Mouse (Mus musculus): ENCODE measurements at regions not wholly inside any gene's neighbourhood (a gene's known extent, or its start where the extent isn't known, plus 50 kb on each side); places are given as distances from the start of the nearest gene placed in this dataset.
A peak's percentile ranks its signal among the peaks of the same experiment; 100 is the strongest.

DNA sequence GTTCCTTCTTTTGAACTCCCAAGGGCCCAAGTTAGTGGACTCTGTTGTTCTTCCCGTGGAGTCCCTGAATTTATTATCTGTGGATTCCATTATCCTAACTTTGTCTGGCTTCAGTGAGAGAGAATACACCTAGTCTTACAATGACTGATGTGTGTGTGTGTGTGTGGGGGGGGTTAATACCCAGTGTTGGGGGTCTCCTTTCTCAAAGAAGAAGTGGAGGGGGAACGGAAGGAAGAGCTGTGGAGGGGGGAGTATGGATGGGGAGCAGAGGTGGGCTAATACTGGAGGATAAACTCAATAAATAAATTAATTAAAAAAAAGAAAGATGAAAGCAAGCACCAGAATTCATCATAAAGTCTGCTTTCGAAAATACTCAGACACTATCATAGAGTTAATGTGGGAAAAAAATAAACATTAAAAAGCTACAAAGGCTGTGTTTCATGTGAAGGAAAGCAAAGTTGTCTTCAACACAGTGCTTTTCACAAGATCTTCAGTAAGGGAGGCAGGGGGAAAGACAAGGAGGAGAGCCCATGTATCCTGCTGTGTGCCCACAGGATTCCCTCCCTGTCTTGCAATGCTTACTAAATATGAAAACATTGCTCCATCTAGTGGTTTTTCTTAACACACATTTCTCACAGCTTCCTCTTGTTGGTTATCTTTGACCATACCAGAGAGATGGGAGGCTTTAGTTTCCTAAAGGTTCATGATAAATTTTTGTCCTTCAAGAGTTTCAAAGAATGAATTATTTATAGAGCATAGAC is 173.4 kb upstream of the A1bg start:
- peak in 1 of 2 experiments; percentile 47 for DNase-seq (ENCODE audit: low spot score in 2 of 2)

- no peak for DNase-seq (ENCODE audit: low spot score in 2 of 2)
Observed at GRCm38 (mm10) chr15:61055017-61055609, 132.3 kb upstream of the A1bg start.

- DNase-seq (ENCODE audit: low spot score in 2 of 2): no peak
Observed at GRCm38 (mm10) chr15:61051363-61051762, 128.6 kb upstream of the A1bg start.

GRCm38 (mm10) chr15:61009509-61009908 is 86.7 kb upstream of the A1bg start:
- DNase-seq (ENCODE audit: low spot score in 2 of 2): no peak

DNA sequence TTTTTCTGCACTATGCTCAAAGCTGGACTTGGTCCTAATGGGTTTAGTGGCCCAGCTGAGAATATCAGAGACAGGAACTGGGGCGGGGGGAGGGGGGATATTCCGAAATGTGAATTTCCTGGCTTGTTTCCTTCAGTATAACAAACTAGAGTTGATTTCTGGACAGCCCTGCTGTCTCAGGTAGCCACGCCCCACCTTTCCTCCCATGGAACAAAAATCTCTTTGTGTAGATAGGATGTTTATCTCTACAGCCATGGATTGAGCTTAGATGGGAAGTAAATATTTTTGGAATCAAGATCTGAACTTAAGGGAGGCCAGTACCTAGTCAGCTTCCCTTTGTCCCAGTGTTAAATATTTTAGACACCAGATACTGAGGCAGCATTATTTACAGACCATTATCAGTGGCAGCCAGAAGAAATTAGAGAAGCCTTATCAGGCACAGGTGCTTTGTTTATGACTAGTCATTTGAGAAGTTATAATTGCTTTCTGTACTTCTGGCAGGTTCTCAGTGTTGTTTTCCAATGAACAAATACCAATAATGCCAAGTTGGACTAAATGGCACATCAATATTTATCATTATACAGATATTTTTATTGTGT is 84.7 kb upstream of the A1bg start:
- no peak for DNase-seq (ENCODE audit: low spot score in 2 of 2)

- DNase-seq (ENCODE audit: low spot score in 2 of 2): no peak
Observed at GRCm38 (mm10) chr15:61006608-61007007, 83.8 kb upstream of the A1bg start.

DNA sequence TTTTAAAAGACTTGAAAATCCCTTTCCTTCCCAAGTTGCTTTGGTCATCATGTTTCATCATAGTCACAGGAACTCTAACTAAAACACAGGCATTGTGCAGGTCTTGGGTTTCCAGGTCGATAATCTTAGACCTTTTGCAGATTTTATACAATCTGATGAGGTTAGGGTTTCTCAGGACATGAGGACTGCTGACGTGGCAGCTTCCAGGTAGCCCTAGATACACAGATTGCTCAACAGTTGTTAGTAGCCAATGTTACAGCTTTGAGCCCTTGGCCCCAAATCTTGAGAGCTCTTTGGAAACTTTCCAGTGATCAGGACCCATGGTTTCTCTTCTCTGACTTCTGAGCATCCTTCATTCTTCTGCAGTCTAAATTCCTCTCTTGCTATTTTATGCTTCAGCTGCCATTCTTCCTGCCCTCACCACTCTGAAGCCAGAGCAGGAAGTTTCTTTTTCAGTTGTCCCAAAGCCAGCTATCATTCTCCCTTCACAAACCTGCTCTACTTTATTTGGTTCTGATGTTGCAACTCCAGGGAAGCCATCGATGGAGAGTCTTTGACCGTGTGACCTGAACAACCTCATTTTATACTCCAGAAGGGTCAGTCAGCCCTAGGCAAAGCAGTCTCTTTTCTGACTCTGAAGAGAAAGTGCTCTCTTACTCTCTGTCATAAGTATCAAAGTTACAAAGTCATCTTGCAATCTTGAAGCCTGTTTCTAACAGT is 71.3 kb upstream of the A1bg start:
- DNase-seq (ENCODE audit: low spot score in 2 of 2): no peak

DNA sequence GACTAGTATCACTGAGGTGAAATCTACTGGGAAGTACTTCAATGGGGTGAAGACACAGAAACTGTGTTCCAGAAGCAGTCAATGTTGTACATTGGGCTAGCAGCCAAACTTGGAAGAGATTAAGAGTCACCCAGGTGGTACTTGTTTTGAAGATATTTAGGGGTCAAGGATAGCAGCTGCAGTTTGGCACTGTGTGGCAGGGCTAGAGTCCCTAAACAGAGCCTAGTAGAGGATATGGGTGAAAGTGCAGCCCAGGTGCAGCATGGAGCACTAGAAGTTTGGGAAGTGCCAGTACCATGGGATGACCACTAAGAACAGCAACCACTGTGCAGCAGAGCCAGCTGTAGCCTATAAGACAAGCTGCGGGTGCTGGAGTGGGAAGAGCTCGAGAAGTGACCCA is 70.6 kb upstream of the A1bg start:
- no peak for DNase-seq (ENCODE audit: low spot score in 2 of 2)

DNA sequence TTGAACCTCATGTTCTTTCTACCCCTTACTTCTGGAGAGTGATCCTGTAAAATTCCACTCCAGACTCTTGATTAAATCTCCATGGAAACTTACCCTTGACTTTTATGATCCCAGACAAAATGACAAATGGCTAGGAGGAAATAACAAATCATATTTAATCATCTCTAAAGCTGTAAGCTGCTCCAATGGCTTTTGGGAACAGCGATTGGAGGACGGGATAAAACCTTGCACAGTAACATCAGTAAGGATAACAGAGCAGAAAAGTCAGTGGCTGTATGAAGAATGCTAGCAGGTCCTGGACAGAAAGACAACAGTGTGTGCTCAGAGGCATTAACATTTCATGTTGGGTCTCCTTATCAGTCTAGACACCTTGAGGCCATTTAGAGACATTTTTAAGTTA is 59.8 kb upstream of the A1bg start:
- DNase-seq (ENCODE audit: low spot score in 2 of 2): no peak
